Mouse (Mus musculus): Measurements from ENCODE around the gene Wfdc2.
"Not testable (repeated sequence)": the region's sequence is repeated elsewhere in the genome, so short reads cannot be mapped to it uniquely, and the experiment has no call there.

The Wfdc2 gene

DNA sequence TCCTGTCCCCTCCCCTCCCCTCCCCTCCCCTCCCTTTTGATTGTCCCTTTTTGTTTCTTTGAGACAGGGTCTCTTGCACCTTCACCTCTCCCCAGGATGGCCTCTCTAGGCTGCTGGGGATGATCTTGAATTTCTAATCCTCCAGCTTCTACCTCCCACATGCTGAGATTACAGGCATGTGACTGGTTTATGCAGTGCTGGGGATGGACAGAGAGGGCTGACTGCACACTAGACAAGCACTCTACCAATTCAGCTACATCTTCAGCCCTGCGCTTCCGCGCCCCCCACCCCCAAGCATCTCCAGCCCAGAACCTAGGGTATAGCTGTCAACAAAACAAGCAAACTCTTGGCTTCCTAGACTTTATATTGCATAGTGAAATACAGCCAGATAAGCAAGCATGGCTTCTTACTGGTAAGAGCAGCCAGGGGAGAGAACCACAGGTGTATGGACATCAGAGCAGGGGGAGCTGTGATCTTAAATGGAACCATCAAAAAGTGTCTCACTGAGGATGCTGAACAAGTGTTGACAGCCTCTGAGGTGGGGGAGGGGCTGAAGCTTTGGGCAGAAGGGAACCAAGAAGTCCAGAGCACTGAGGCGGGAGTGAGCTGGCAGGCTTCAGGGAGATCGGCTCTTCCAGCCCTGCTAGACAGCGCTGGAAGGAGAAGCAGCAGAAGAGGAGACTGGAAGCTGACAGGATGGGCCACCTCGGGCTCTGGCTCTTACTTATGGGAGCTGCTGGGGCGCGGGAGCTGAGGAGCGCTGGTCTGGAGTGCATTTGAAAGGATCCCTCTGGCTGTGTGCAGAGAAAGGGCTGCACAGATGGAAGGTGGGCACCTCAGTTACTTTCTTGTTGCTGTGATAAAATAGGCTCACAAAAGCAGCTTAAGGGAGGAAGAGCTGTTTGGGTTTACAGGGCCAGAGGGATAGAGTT, 12.0 kb upstream of the Wfdc2 start:
- DNase-seq = no peak

DNA sequence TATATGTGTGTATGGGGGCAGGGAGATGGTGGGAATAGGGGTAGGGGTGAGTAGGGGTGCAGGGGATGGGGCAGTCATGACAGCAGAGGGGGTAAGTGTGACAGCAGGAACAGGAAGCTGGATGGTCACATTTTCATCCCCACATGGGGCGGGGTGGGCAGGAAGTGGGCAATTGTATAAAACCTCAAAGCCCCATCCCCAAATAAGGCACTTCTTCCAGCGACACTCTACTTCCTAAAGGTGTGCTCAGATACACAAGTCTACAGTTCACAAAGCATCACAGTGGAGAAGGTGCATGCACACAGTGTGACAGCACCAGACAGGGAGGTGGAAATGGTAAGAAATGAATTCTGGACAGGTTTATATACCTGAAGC, 11.3 kb upstream of the Wfdc2 start:
- DNase-seq = no peak

DNA sequence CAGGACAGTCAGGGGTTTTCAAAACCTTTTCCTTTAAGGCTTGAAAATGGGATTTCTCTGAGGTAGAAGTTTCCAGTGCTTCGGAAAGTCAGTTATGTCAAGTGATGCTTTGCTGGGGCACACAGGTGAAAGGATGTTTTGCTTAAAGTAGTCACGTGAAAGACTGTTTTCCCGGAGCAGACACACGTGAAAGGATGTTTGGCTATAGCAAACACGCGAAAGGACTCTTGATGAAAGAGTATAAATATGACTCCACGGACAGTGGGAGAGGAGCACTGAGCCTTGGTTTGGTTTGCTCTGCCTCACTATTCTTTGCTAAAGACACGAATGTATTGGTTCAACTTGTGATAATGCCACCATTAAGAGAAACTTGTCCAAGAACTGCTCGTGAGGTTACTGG, 10.7 kb upstream of the Wfdc2 start:
- no peak for DNase-seq

DNA sequence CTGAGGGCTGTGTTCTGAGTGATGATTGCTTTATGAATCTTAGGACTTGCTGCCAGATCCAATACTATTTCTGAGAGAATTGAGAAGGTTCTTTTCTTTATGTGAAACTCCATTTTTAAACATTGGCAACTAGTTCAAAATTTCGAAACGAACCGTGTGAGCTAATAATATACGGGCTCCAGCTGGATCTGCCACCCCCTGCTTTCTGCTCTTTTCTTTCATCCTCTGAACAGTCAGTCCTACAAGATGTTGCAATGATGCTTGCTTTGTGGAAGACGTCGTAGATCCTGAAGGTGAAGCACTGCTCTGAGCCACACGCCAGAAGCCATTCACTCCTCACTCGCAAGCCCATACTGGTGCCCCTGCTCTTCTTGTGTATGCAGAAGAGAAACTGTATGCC, 3.8 kb upstream of the Wfdc2 start:
- DNase-seq = no peak

- DNase-seq = no peak
Observed at GRCm38 (mm10) chr2:164558991-164559645, 3.1 kb upstream of the Wfdc2 start.

- no peak for DNase-seq
Observed at GRCm38 (mm10) chr2:164560106-164560505, 2.1 kb upstream of the Wfdc2 start.

DNA sequence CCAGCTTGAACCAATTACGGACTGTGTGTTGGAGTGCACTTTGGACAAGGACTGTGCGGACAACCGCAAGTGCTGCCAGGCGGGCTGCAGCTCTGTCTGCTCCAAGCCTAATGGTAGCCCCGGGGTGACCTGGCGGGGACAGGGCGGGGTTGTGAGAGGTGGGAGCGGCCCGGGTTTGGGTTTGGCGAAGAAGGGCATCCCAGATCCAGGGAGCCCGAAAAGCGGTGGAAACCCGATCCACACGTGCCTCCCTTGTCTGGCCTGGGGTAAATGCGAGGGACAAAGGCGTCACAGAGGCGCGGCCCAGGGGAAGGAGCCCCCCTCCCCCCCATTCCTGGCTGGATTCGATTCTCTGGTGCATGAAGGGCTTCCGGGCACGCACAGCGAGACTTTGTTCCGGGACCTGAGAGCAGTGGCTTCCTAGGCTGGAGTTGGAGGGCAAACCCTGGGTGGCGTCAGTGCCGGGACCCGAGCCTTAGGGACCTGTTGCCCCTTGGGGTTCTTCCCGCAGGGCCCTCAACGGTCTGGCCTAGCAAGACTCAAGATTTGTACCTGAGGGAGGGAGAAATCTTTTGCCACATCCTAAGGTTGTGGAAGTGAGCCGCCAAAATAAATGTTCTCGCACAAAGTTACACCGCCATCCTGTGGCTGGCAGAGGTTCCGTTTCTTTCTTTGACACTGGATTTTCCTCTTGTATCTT, 1.3 kb downstream of the Wfdc2 start:
- peak; percentile 67 for DNase-seq

DNA sequence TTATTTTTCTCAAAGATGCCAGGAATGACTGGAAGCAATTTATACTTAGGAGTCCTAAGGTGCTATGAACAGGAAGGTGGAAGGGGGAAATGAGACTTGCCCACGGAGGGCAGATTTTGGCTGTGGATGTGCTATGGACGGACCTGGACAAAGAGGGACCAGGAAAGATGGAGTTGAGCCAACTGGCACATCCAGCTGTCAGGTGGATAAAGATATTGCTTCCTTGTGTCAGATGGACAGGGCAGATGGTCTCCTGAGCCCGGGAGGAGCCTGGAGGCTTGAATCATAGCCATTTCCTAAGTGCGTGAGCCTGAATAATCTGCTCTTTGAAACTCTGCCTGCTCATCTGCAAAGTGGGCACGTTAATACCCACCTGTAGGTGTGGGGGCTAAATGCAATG, 2.1 kb downstream of the Wfdc2 start:
- DNase-seq = no peak

GRCm38 (mm10) chr2:164566997-164567396, 4.8 kb downstream of the Wfdc2 start:
- DNase-seq = no peak

- DNase-seq = no peak
Observed at GRCm38 (mm10) chr2:164567460-164567859, 5.2 kb downstream of the Wfdc2 start.

GRCm38 (mm10) chr2:164573359-164573758, 11.1 kb downstream of the Wfdc2 start, which contains the start of gene Spint3:
Gene Spint3, minus strand, starts transcription at chr2:164573459.
- not testable (repeated sequence) for DNase-seq

GRCm38 (mm10) chr2:164585025-164585725, 23.0 kb downstream of the Wfdc2 start, which contains the start of gene Wfdc6a:
Gene Wfdc6a, minus strand, starts transcription at chr2:164585447.
- DNase-seq = not testable (repeated sequence)

- DNase-seq = peak; percentile 18
Observed at GRCm38 (mm10) chr2:164592014-164592413, 29.8 kb downstream of the Wfdc2 start.

GRCm38 (mm10) chr2:164593494-164593893, 31.3 kb downstream of the Wfdc2 start, which contains the start of gene Eppin:
Gene Eppin, minus strand, starts transcription at chr2:164593594.
- no peak for DNase-seq

DNA sequence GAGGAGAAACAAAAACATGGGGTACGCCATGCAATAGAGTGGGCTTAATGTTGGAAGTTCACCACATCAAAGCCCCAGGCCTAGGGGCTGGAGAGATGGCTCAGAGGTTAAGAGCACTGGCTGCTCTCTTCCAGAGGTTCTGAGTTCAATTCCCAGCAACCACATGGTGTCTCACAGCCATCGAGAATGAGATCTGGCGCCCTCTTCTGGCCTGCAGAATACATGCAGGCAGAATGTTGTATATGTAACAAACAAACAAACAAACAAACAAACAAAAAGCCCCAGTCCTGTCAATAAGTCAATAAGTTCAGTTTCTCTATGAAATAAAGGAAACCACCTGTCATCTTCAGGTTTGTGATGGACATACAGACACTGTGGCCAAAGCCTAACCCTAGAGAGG, 38.0 kb downstream of the Wfdc2 start:
- DNase-seq = no peak

GRCm38 (mm10) chr2:164603482-164603881, 41.3 kb downstream of the Wfdc2 start:
- no peak for DNase-seq

- DNase-seq = no peak
Observed at GRCm38 (mm10) chr2:164604411-164604810, 42.2 kb downstream of the Wfdc2 start.

GRCm38 (mm10) chr2:164608781-164609180, 46.6 kb downstream of the Wfdc2 start:
- DNase-seq = no peak

GRCm38 (mm10) chr2:164613471-164613870, 51.3 kb downstream of the Wfdc2 start, which contains the start of the genes Wfdc6b and Wfdc8:
Gene Wfdc6b, plus strand, starts transcription at chr2:164613522.
Gene Wfdc8, minus strand, starts transcription at chr2:164613626.
- peak; percentile 35 for DNase-seq

DNA sequence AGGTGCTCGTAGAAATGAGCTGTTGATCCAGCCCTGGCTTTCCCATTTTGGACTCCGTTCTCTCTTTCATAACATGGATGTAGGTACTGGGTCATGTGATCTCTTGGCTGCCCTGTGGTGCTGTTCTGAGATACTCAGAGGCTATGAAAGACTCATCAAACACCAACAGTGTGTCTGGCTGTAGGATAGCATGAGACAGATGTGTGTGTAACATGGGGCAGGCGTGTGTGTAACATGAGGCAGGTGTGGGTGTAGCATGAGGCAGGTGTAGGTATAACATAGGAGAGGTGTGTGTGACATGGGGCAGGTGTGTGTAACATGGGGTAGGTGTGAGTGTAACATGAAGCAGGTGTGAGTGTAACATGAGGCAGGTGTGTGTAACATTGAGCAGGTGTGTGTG, 53.2 kb downstream of the Wfdc2 start:
- DNase-seq = no peak
